Mouse (Mus musculus) T-cell, adult 2 months (primary cell): Measurements from ENCODE around the gene Stard10.
A peak's percentile ranks its signal among the peaks of the same experiment; 100 is the strongest.

Experiments
- DNase-seq: peaks from one replicate; pipeline ENCODE4 v3.0.0; 2022; ENCODE audit warnings: low spot score

The Stard10 gene

DNA sequence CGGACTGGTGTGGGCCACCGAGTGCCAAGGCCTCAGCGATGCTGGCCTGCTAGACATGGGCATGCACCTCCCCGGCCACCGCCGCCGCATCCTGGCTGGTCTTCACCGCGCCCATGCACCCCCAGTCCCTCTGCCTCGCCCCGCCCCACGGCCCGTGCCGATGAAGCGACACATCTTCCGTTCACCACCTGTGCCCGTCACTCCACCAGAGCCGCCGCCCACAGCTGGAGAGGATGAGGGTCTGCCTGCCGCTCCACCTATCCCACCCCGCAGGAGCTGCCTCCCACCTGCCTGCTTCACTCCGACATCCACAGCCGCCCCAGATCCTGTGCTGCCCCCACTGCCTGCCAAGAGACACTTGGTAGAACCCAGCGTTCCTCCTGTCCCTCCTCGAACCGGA lies 56.2 kb downstream of the Stard10 start:
- no peak for DNase-seq

DNA sequence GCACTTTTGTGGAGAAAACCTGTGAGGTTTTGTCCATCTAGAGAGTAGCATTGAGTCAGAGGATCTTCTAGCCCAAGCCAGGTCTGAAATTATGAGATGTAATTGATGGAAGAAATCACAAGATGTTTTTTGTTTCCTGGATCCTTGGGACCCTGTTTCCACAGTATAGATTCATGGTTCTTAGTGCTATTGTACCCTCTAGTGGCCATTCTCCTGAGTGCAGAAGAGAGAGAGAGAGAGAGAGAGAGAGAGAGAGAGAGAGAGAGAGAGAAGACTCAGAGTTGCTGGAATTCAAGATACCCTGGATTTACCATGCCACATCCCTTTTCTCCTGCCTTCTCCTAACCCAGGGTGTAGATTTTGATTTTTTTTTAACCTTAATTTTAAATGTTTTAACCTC lies 57.3 kb downstream of the Stard10 start:
- DNase-seq, result peak; percentile 42

DNA sequence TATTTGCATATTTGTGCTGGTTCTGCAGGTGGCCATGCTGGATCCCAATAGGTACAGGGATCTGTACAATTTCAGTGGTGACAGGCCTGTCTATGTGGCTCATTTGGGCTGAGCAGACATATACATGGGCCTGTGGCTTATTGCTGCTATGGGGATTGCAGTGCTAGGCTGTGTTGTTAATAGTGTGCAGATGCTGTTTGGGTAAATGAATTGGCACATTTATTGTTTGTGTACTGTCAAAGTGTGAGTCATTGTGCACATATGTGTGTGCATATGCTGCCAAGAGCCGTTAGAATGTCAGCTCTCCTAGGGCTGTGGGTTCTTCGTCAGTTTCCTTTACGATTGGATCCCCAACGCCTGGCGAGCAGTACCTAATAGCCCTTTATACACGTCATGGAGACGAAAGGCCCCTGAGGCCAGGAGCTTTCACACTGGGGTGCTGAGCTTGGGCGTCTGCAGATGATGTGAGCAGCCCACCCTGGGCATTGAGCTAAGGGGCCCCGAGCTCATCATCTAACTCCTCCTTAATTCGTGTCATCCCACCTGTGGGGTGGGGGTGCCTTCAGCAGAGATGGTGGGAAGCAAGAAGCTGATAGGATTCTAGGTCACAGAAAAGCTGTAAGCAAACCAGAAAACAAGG lies 59.9 kb downstream of the Stard10 start:
- DNase-seq, result no peak

DNA sequence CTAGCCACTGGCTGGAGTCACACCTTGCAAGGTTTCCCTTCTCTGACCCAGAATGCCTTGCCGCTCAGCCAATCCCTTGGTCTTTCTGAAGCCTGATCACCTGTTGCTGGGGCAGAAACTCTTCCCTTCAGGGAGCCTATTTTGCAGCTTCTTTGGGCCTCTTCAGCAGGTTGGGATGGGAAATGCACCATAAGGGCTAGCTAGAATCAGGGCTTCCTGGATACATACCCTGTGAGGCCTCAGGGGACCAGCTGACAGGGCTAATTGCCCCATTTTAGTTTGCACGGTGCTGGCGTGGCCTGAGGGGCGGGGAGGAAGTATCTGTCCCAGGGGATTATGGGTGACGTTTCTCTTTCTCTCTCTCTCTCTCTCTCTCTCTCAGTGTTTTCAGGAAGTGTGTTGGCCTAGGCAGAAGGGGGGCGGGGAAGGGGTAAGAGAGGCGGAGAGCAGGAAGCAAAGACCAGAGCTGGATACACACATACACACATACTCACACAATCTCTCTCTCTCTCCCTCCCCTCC lies 60.9 kb downstream of the Stard10 start:
- peak; percentile 85 for DNase-seq

DNA sequence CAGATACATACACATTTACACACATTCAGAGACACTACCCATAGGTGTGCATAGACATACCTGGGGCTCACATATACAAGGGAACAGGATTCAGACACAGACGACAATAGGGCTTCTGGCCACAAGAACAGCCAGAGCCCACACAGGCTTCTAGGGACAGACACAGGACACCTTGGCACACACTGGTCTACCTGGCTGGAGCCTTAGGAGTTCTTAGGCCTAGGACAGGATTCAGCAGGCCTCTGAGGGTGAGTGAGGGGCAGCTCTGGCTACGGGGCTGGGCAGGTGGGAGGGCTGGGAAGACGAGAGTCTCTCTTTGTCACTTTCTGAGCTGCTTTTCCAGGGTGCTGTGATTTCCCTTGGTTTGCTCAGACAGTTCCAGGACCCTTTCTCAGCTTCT lies 61.4 kb downstream of the Stard10 start:
- no peak for DNase-seq

DNA sequence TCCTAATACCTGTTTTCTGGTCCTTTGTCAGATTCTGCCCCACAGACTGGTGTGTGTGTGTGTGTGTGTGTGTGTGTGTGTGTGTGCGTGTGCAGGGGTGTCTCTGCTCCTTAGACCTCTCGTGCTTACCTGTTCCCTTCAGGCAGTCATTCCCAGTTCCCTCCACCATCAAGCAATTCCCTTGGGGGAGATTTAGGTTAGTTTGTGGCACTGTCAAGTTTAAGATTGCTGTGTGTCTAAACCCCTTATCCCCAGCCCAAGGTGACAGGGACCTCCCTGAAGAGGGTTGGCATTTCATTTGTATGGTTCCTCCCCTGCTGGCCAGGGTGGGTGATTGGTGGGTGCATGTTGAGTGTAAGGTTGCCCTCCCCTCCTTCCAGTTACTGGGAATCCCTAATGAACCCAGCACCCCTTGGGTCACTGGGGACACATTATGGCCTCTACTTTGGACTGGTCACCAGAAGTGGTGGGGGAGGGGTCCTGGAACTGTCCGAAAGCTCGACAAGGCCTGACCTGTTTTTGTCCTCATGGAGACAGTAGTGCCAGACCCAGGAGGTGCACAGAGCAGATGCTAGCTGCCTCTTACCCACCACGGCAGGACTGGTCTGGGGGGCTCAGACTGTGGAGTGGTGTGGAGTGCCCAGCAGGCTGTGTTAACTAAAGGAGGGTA lies 62.0 kb downstream of the Stard10 start:
- no peak for DNase-seq

DNA sequence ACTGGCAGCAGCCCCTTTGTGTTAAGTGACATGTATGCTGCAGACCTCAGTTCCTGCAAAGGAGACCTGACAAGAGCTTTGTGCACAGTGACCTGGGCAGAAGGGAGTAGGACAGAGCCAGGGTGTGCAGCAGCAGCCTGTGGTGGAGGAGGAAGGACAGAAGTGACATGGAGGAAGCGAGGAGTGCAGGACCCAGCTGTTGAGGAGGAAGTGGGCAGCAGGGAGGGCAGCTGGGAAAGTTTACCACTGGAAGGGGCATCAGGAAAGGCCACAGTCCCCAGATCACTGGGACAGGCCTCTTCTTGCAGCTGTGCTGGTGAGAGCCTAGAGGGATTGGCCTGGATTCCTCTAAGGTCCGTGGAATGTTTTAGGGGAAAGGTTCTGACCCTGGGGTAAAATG lies 62.8 kb downstream of the Stard10 start:
- no peak for DNase-seq

DNA sequence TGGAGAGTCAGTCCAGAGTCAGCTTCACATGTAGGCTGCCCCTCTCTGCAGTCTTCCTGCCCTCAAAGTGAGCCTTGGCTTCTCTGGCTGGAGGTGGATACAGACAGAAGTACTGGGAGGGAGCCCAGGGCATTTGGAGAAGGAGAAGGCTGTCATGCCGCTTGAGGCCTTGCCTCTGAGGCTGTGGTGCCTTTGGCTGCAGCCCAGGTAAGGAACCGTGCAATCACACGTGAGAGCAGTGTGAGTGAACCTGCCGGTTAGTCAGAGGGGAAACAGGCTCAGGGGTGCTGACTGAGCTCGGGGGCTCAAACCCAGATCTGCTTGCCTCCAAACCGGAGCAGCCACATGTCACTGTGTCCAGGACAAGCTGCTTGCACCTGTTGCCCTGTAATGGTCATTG lies 64.6 kb downstream of the Stard10 start:
- DNase-seq, result no peak

DNA sequence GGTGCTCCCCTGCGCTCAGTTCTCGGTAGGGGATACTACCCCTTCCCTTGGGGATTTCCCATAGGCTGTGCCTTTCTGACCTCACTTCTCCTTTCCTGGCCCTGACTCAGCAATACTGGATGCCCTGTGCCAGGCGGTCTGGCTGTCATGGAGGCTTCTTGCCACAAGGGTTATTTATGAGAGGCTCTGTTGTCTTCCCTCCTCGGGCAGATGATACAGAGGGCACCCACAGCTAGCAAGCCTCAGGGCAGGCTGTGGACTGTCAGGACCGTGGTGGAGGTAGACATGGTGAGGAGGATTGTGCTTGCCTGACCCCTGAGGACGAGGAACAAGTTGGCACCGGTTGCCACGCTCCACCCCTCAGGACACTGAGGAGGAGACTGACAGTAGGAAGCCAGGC lies 65.5 kb downstream of the Stard10 start:
- peak; percentile 22 for DNase-seq

DNA sequence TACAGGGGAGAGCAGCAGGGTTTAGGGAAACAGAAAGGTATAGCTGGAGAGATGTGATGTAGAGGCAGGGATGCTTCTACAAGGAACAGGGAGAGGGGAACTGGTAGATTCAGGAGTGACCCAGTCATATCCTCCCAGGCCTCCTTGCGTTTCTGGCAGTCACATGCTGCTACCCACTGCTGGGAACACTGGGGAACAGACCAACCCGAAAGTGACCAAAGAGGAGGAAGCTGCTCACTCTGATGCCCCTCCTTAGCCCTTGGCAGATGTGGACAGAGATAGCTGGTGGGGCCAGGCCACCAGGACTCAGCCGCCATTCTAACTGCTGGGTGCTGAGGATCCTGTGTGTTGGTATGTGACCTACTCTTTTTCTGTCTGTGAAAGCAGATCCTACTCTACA lies 66.9 kb downstream of the Stard10 start:
- DNase-seq, result no peak

DNA sequence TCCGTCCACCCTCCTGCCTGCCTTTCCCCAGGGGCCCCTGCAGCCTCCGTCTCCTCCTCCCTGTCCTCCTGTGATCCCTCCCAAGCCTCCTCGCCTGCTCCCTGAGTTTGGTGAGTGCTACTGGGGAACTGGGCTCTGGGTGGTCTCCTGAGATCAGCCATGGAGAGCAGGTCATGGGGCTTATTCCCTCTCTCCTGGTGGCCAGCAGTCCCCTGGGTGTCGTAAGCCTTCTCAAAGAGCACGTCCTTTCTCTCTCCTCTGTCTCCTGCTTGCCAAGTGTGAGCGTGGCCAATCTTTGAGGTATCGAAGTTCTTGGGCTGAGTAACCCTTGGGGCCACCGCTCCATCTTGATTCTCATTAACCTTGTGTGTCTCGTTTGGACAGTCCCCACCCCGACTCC lies 68.0 kb downstream of the Stard10 start:
- no peak for DNase-seq

DNA sequence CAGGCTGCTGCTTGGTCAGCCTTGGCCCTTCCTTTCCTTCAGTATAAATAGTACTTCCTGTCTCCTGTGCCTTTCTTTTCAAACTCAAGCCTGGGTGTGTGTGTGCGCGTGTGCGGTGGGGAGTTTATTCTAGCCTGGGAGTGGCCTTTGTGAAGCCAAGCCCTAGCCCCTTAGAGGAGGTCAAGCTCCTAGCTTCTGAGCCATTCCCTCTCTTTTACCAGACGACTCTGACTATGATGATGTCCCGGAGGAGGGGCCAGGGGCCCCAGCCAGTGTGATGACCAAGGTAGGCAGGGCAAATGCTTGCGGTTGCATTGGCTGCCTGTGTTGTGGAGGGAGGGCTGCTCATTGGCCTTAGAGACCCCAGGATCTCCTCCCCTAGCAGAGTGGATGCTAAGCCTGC lies 68.4 kb downstream of the Stard10 start:
- no peak for DNase-seq

DNA sequence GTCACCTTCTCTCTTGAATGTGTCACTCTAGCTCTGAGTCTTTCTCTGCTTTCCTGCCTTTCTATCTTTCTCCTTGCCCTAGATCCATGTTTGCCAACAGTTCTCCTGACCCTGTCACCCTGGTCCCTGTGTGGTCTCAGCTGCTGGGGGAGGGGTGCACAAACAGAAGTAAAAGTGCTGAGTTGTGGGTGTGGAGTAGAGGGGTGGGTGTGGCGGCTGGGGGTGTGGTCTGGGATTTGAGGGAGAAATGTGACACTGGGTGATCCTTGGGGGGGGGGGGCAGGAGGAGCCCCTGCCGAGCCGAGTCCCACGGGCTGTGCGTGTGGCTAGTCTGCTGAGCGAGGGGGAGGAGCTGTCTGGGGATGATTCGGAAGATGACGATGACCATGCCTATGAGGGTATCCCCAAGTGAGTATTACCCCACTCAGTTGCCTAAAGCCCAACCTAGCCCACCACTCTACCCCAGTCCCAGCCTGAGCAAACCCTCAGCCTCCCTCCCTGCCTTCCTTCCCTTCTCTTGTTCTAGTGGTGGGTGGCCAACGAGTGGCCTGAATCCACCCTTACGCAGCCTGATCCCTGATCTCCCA lies 69.1 kb downstream of the Stard10 start:
- no peak for DNase-seq

DNA sequence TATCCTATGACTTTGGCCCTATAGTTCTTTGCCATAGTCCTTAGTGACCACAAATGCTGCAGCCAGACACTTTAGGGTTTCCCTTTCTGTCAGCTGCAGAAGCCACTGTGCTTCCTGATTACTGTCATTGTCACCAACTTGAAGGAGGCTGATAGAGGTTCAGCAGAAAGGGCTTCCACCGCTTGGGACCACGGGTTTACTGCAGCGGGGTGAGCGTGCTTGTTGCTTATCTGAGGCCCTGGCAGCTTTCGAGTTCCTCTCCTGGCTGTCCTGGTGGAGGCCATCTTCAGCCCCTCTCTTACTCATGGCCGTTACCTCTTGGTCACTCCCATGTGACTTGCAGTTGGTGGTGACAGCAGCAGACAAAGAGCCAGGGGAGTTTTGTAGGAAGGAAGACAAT lies 72.4 kb downstream of the Stard10 start:
- no peak for DNase-seq

DNA sequence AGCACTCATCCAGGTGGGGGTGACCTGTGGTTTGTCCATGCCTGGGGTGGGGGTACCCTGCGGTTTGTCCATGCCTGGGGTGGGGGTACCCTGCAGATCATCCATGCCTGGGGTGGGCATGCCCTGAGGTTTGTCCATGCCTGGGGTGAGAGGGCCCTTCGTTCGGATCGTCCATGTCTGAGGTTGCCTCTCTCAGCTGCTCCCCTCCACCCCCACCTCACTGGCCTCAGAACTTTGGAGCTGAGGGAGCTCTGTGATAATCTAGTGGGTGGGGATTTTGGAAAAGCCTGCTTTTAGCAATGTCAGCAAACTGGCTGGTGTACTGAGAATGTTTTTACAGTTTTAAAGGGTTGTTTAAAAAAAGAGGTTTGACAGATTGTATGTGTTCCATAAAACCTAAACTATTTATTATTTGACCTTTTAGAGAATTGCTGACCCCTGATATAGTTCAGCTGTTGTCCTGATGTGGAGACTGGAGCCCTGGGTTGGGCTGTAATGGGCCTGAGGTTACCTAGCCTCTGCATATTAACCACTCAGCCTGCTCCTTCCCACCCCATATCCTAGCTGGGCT lies 75.1 kb downstream of the Stard10 start:
- DNase-seq, result no peak

DNA sequence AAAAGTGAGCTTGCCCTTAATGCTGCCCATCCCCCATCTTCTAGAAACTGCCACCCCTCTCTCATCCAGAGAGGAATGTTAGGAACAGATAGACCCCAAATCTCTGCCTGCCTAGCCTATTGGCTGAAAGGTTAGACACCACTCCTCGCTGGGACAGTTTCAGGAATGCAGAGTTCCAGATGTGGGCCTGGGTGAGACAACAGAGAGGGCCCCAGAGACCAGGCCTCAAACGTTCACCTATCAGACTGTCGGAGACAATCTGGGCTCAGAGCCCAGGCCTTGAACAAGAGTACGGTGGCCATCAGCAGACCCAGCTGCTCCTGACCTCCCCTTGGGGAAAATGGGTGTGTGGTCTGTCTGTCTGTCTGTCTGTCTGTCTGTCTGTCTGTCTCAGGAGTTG lies 76.1 kb downstream of the Stard10 start:
- no peak for DNase-seq

DNA sequence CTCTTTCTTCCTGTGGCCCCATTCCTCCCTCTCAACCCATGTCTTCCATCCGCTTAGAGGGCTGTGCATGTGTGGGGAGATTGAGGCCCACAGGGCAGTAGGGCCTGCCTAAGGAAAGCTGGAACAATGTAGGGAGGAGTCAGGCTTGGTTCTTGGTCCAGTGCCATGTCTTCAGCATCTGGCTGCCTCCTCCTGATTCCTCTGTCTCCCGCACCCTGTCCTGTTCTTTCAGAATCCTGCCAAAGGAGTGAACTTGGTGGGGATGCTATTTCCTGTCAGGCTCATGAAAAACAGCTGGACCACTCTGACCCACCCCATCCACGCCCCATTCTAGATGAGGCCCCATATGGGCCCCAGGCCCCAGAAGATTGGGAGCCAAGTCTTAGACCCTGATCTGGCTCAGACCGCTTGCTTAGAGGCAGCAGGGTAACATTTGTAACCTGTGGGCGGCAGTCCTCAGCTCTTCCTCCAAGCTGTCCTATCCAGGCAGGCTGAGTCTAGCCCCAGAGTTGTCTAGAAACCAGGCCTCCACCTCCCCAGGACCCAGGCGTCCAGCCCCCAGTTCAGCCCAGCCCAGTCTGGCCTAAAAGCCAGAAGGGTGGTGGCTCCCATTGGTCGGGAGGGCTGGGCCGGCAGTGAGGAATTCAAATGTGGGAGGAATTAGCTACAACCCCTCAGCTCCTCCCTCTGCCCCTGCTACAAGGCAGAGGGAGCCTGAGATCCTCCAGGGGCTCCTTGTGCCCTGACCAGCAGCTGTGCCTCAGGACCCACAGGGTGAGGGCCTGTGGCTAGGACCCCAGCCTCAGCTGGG lies 77.0 kb downstream of the Stard10 start:
- no peak for DNase-seq

DNA sequence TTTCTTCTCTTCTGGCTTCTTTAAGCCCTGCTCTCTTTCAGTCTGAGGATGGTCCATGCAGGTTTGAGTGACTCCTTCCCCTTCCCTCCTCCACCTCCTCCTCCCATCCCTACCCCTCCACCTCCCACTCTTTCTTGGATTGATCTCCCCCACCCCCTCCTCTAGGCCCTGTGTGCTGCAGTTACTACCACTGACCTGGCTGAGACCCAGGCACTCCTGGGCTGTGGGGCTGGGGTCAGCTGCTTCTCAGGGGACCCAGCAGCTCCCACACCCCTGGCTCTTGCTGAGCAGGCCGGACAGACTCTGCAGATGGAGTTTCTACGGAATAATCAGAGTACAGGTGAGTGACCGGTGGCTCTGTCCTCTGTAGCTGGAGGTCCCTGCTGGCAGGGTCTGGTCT lies 77.7 kb downstream of the Stard10 start:
- DNase-seq, result no peak

DNA sequence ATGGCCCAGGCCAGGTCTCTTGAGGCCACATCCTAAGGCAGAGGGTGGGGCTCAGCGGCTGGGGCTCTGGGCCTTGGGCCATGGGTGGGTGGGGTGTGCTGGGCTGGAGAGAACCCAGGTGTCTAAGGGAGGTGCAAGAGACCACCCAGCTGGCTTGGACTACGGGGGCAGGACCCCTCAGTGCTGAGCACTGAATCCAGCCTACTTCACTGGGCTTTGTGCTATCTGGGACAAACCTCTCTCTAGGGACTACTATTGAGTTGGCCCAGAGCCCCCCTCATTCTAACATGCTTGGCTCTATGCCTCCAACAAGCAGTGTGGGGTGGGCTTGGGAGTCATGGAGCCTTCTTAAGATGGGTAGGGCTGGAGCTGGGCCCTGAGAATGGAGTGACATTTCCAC lies 78.6 kb downstream of the Stard10 start:
- DNase-seq, result no peak
